Mouse (Mus musculus): ENCODE measurements at regions not wholly inside any gene's neighbourhood (a gene's known extent, or its start where the extent isn't known, plus 50 kb on each side); places are given as distances from the start of the nearest gene placed in this dataset.
"Not testable (repeated sequence)": the region's sequence is repeated elsewhere in the genome, so short reads cannot be mapped to it uniquely, and the experiment has no call there.

DNA sequence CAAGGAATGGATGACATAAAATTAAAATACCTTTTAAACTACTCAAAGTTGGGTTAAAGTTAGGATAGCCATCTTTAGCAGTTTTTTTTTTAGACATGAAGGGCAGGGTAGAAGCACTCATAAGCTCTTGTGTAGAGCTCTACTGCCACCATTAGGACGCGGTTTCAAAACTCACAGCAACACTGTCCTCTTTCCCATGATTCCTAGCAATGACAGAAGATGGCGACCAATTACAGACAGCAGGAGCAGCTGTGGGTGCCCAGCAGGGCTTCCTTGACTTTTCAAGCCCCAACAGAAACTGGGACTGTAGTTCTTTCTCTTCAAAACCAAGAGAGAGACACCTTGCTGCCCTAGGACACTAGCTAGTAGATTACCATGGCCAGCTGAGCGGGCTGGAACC, 171.5 kb upstream of the Olfr1324 start:
- no peaks in the 10 kb centered on the region for H3K27me3 ChIP-seq
- H3K4me2 ChIP-seq: peak overlapping the region; percentile 42
- H3K9ac ChIP-seq: no peak overlapping the region
- no peaks in the 10 kb centered on the region for H3K9me3 ChIP-seq
- 63% methylated on average over 4 of the region's 4 CpGs for WGBS
- H3K4me1 ChIP-seq: no peaks in the 10 kb centered on the region
- ATAC-seq (ENCODE audit: borderline replicate concordance, extremely low read depth, low FRiP score, low TSS enrichment): no peak
- H3K4me3 ChIP-seq: peak overlapping the region; percentile 25
- 0 out of 2 replicates have a peak overlapping the region, but pooled peaks have one; percentile 33 for H3K27ac ChIP-seq
- H3K36me3 ChIP-seq: no peaks in the 10 kb centered on the region

DNA sequence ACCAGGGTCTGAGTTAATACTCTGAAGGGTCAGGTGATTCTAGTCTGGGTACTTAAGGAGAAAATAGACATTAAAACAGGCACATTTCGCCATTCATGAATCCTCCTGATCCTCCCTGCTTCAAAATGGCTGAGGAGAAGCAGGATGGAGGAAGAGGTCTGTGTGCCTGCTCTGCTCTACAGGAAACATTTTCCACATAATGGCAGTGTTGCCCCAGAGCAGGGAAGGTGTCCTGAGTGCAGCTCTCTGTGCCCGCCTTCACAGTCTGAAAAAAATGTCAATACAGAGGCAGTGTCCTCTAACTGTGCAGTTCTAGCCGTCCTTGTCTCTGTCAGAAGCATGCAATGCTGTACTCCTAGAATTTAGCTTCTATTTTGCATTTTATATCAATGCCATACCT, 169.3 kb upstream of the Olfr1324 start:
- not testable (repeated sequence) for H3K4me3 ChIP-seq; H3K36me3 ChIP-seq; ATAC-seq (ENCODE audit: borderline replicate concordance, extremely low read depth, low FRiP score, low TSS enrichment); H3K27me3 ChIP-seq; H3K9ac ChIP-seq; H3K4me1 ChIP-seq; H3K9me3 ChIP-seq; H3K27ac ChIP-seq
- WGBS: 76% methylated on average over 3 of the region's 3 CpGs
- peak overlapping the region; percentile 34; the same call in 1 of the 2 replicates for H3K4me2 ChIP-seq

GRCm38 (mm10) chrX:50597105-50597504, 168.8 kb upstream of the Olfr1324 start:
- Histone ChIP-seq H3K4me1 (no peaks in the 10 kb centered on the region), H3K9me3 (no peaks in the 10 kb centered on the region), H3K4me2 (peak overlapping the region; percentile 34; the same call in 1 of the 2 replicates), H3K27me3 (no peaks in the 10 kb centered on the region), H3K36me3 (no peaks in the 10 kb centered on the region), H3K27ac (0 out of 2 replicates have a peak overlapping the region, but pooled peaks have one; percentile 29), H3K9ac (no peak overlapping the region), H3K4me3 (peak overlapping the region; percentile 26)
- no peak for ATAC-seq (ENCODE audit: borderline replicate concordance, extremely low read depth, low FRiP score, low TSS enrichment)
- WGBS: 77% methylated on average over 6 of the region's 6 CpGs

DNA sequence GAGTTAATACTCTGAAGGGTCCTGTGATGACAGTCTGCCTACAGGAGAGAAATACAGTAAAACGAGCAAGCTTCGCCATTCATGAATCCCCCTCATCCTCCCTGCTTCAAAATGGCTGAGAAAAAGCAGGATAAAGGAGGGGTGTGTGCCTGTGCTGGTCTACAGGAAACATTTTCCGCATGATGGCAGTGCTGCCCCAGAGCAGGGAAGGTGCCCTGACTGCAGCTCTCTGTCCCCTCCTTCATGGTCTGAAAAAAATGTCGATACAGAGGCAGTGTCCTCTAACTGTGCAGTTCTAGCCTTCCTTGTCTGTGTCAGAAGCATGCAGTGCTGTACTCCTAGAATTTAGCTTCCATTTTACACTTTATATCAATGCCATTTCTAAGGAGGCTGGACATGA, 166.7 kb upstream of the Olfr1324 start:
- H3K9me3 ChIP-seq; H3K4me1 ChIP-seq; H3K27me3 ChIP-seq; ATAC-seq (ENCODE audit: borderline replicate concordance, extremely low read depth, low FRiP score, low TSS enrichment); H3K9ac ChIP-seq; H3K27ac ChIP-seq; H3K36me3 ChIP-seq; H3K4me2 ChIP-seq; H3K4me3 ChIP-seq: not testable (repeated sequence)
- 83% methylated on average over 4 of the region's 4 CpGs for WGBS

GRCm38 (mm10) chrX:50591477-50591876, 163.2 kb upstream of the Olfr1324 start:
- Histone ChIP-seq H3K4me3 (no peak overlapping the region), H3K27ac (no peak overlapping the region), H3K4me1 (no peaks in the 10 kb centered on the region), H3K27me3 (no peaks in the 10 kb centered on the region), H3K9ac (no peak overlapping the region), H3K36me3 (0 out of 2 replicates have a peak, but pooled peaks cover 3% of the 10 kb centered on the region), H3K4me2 (peak overlapping the region; percentile 29), H3K9me3 (no peaks in the 10 kb centered on the region)
- WGBS: 78% methylated on average over 4 of the region's 4 CpGs
- ATAC-seq (ENCODE audit: borderline replicate concordance, extremely low read depth, low FRiP score, low TSS enrichment): no peak

DNA sequence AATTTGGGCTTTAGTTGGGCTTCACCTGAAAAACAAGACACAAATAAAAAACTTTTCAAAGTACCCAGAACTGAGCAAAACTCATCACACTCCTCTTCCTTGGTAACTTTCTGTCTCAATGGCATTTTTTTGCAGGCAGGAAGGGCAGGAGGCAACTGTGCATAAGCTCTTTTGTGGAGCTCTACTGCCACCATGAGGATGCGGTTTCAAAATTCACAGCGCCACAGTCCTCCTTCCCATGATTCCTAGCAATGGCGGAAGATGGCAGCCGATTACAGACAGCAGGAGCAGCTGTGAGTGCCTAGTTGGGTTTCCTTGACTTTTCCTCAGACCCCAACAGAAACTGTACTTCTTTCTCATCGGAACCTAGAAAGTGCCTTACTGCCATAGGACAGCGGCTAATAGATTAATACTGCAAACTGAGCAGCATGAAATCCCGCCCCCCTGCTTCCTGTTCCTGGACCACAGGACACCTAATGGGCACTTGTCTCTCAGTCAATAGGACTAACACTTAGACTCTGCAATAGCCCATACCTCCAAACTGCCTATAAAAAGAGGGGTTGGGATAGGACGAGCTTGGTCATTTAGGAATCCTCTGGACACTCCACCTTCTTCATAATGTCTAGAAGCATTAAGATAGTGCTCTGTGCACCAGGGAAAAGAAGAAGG, 162.5 kb upstream of the Olfr1324 start:
- H3K4me2 ChIP-seq: peak overlapping the region; percentile 29
- peak overlapping the region; percentile 24 for H3K4me3 ChIP-seq
- H3K27ac ChIP-seq: no peak overlapping the region
- H3K36me3 ChIP-seq: 0 out of 2 replicates have a peak, but pooled peaks cover 3% of the 10 kb centered on the region
- no peaks in the 10 kb centered on the region for H3K27me3 ChIP-seq
- H3K9me3 ChIP-seq: no peaks in the 10 kb centered on the region
- WGBS: 75% methylated on average over 8 of the region's 8 CpGs
- H3K9ac ChIP-seq: no peak overlapping the region
- no peak for ATAC-seq (ENCODE audit: borderline replicate concordance, extremely low read depth, low FRiP score, low TSS enrichment)
- H3K4me1 ChIP-seq: no peaks in the 10 kb centered on the region

GRCm38 (mm10) chrX:50588892-50589291, 160.6 kb upstream of the Olfr1324 start:
- WGBS: 84% methylated on average over 6 of the region's 6 CpGs
- Histone ChIP-seq H3K4me2 (no peak overlapping the region), H3K36me3 (peaks cover 3% of the 10 kb centered on the region; the same call in 1 of the 2 replicates), H3K9me3 (no peaks in the 10 kb centered on the region), H3K4me1 (no peaks in the 10 kb centered on the region), H3K27me3 (no peaks in the 10 kb centered on the region), H3K9ac (no peak overlapping the region), H3K27ac (no peak overlapping the region), H3K4me3 (no peak overlapping the region)
- ATAC-seq (ENCODE audit: borderline replicate concordance, extremely low read depth, low FRiP score, low TSS enrichment): no peak

- Histone ChIP-seq H3K27ac (no peak overlapping the region), H3K36me3 (peaks cover 5% of the 10 kb centered on the region; the same call in 1 of the 2 replicates), H3K4me1 (no peaks in the 10 kb centered on the region), H3K9ac (no peak overlapping the region), H3K4me3 (no peak overlapping the region), H3K4me2 (peak overlapping the region; percentile 30), H3K9me3 (no peaks in the 10 kb centered on the region), H3K27me3 (no peaks in the 10 kb centered on the region)
- WGBS: 63% methylated on average over 12 of the region's 12 CpGs
- ATAC-seq (ENCODE audit: borderline replicate concordance, extremely low read depth, low FRiP score, low TSS enrichment): no peak
Measured at GRCm38 (mm10) chrX:50583741-50584580, 155.7 kb upstream of the Olfr1324 start.

- H3K4me2 ChIP-seq: peak overlapping the region; percentile 38; the same call in 1 of the 2 replicates
- 57% methylated on average over 7 of the region's 7 CpGs for WGBS
- H3K27ac ChIP-seq: no peak overlapping the region
- H3K27me3 ChIP-seq: no peaks in the 10 kb centered on the region
- peaks cover 5% of the 10 kb centered on the region; the same call in 1 of the 2 replicates for H3K36me3 ChIP-seq
- H3K9me3 ChIP-seq: no peaks in the 10 kb centered on the region
- no peak overlapping the region for H3K9ac ChIP-seq
- H3K4me1 ChIP-seq: no peaks in the 10 kb centered on the region
- ATAC-seq (ENCODE audit: borderline replicate concordance, extremely low read depth, low FRiP score, low TSS enrichment): no peak
- peak overlapping the region; percentile 16 for H3K4me3 ChIP-seq
Measured at GRCm38 (mm10) chrX:50580200-50580599, 151.9 kb upstream of the Olfr1324 start.

DNA sequence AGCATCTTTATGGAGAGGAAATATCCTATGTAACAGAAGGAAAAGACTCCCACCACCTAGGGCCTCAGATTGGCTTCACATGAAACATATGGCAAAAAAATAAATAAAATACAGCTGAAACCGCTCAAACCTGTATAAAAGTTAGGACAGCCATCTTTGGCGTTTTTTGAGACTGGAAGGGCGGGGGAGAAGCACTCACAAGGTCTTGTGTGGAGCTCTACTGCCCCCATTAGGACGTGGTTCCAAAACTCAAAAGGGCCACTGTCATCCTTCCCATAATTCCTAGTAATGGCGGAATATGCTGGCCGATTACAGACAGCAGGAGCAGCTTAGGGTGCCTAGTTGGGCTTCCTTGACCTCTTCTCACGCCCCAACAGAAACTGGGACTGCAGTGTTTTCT, 148.5 kb upstream of the Olfr1324 start:
- Histone ChIP-seq H3K27ac (no peak overlapping the region), H3K36me3 (0 out of 2 replicates have a peak, but pooled peaks cover 5% of the 10 kb centered on the region), H3K4me3 (peak overlapping the region; percentile 20; the same call in 1 of the 2 replicates), H3K4me1 (no peaks in the 10 kb centered on the region), H3K9me3 (no peaks in the 10 kb centered on the region), H3K9ac (no peak overlapping the region), H3K27me3 (no peaks in the 10 kb centered on the region), H3K4me2 (peak overlapping the region; percentile 29; the same call in 1 of the 2 replicates)
- no peak for ATAC-seq (ENCODE audit: borderline replicate concordance, extremely low read depth, low FRiP score, low TSS enrichment)
- WGBS: 52% methylated on average over 7 of the region's 7 CpGs

GRCm38 (mm10) chrX:50572191-50573095, 144.1 kb upstream of the Olfr1324 start:
- WGBS: 66% methylated on average over 13 of the region's 14 CpGs
- ATAC-seq (ENCODE audit: borderline replicate concordance, extremely low read depth, low FRiP score, low TSS enrichment): not testable (repeated sequence)
- peak overlapping the region; percentile 24 for H3K4me3 ChIP-seq

More at GRCm38 (mm10) chrX:50572191-50573095, 144.1 kb upstream of the Olfr1324 start:
- H3K9ac ChIP-seq, H3K4me1 ChIP-seq, H3K36me3 ChIP-seq, H3K27ac ChIP-seq, H3K9me3 ChIP-seq, H3K27me3 ChIP-seq: not testable (repeated sequence)
- H3K4me2 ChIP-seq: peak overlapping the region; percentile 16; the same call in 1 of the 2 replicates
